Mouse (Mus musculus): Measurements from ENCODE around the gene Slc25a26.

DNA sequence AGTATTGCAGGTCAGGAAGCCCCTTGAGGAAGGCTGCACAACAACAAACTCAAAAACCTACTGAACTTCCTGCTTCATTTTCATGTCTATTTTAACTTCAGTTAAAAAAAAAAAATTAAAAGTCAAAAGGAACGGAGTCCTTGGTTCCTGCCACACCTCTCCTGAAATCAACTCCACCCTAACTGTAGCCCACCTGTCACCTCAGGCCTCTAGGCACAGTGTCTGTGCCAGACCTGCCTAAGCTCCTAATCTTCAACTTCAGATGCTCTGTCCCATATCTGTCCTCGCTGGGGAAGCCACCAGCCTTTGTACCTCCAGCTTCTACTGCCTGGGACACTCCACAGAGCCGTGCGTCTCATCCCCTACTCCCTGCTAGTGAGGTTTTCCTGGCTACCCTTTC lies 134.1 kb downstream of the Slc25a26 start:
- TF ChIP-seq TAL1 (IDR thresholded peaks at IDR 0.05; ENCODE audit: low read length) = no peak
- no peak for TF ChIP-seq GATA1 (IDR thresholded peaks at IDR 0.05; ENCODE audit: low read length)
